Mouse (Mus musculus): ENCODE data around the gene Gm10192. TPM values are rescaled to one million over a fixed set of nuclear protein-coding genes. Genes with fewer than 3 reads are reported as not detected.

The Gm10192 gene
- polyA plus RNA-seq, 1 experiment from 2014 or later = not detected

DNA sequence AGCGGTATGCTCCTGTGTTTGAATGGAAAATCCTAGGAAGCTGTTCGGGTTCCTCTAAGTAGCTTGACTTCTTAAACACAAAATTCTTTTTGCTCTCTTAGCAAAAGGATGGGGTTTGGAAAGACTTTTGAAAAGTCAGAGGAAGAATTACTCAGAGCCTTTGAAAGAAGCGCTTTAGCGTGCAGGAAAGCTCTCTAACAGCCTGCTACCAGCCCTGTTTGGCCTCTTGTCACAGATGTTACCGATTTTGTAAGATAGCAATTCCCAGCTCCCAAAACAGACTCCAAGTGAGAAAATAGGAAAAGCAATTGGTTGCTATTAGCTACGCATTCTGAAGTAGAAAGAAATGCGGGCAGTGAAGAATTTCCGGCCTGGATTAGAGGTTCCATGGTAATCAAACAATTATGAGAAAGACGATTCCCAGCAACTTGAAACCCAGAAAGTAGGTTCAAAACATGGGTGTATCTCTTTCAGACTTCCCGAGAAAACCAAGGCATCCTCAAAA is 26.1 kb downstream of the Gm10192 start:
- 67% methylated on average over 10 of the region's 10 CpGs for WGBS
- Histone ChIP-seq H3K9me3 (ENCODE audit: control insufficient read depth, low read length) (no peaks in the 10 kb centered on the region), H3K27me3 (ENCODE audit: control insufficient read depth, insufficient read depth, low read length) (no peaks in the 10 kb centered on the region), H3K4me1 (ENCODE audit: control insufficient read depth, insufficient read depth, low read length) (no peaks in the 10 kb centered on the region), H3K36me3 (ENCODE audit: control insufficient read depth, insufficient read depth, low read length) (no peaks in the 10 kb centered on the region), H3K9ac (ENCODE audit: low read depth, low read length) (no peak overlapping the region), H3K4me2 (replicated peaks; ENCODE audit: low read depth, low read length) (no peak overlapping the region), H3K4me3 (ENCODE audit: low read length) (no peak overlapping the region), H3K27ac (ENCODE audit: low read depth, low read length) (no peak overlapping the region)
- no peak for ATAC-seq (ENCODE audit: low FRiP score, low TSS enrichment)

DNA sequence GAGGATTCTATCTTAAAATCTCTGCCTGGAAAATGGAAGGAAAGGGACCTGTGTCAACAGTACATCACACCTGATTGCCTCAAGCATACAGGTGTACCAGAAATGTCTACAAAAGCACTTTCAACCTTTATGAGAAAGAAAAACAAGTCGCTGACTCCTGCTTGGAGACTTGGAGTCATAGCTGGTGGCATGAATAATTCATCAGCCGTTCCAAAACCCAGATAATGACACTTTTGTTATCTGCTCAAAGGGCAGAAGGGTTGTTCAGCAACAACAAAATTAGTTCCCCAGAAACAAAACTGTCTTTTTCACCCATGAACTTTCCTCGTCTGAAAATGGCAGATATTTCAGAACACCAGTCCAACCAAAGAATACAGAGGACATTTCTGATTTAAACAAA is 26.9 kb downstream of the Gm10192 start:
- Histone ChIP-seq H3K9ac (ENCODE audit: low read depth, low read length) (no peak overlapping the region), H3K4me1 (ENCODE audit: control insufficient read depth, insufficient read depth, low read length) (no peaks in the 10 kb centered on the region), H3K27me3 (ENCODE audit: control insufficient read depth, insufficient read depth, low read length) (no peaks in the 10 kb centered on the region), H3K4me2 (replicated peaks; ENCODE audit: low read depth, low read length) (no peak overlapping the region), H3K36me3 (ENCODE audit: control insufficient read depth, insufficient read depth, low read length) (no peaks in the 10 kb centered on the region), H3K4me3 (ENCODE audit: low read length) (no peak overlapping the region), H3K9me3 (ENCODE audit: control insufficient read depth, low read length) (no peaks in the 10 kb centered on the region), H3K27ac (ENCODE audit: low read depth, low read length) (no peak overlapping the region)
- ATAC-seq (ENCODE audit: low FRiP score, low TSS enrichment) = no peak
- WGBS = 58% methylated on average over 3 of the region's 3 CpGs

DNA sequence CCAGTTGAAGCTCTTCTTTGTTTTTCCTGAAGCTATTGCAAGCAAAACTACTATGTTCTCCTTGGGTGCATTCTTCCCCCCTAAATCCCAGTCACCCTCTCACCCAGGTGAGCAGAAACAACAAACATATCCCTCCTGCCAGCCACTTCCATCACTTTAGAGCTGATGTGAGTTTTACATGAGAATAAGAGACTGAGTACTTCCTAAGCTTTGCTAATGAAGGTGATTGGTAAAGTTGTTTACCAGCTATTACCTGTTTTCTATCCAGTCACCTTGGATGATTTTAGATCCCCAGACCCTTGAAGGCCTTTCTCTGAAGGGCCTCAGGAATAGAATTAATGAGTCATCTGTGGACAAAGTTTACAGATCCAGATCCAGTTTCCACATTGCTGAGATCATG is 29.4 kb downstream of the Gm10192 start:
- no peak overlapping the region for H3K27ac ChIP-seq (ENCODE audit: low read depth, low read length)
- H3K36me3 ChIP-seq (ENCODE audit: control insufficient read depth, insufficient read depth, low read length) = no peaks in the 10 kb centered on the region
- H3K4me1 ChIP-seq (ENCODE audit: control insufficient read depth, insufficient read depth, low read length) = no peaks in the 10 kb centered on the region
- no peaks in the 10 kb centered on the region for H3K27me3 ChIP-seq (ENCODE audit: control insufficient read depth, insufficient read depth, low read length)
- H3K4me2 ChIP-seq (replicated peaks; ENCODE audit: low read depth, low read length) = no peak overlapping the region
- H3K4me3 ChIP-seq (ENCODE audit: low read length) = no peak overlapping the region
- no peak for ATAC-seq (ENCODE audit: low FRiP score, low TSS enrichment)
- no peaks in the 10 kb centered on the region for H3K9me3 ChIP-seq (ENCODE audit: control insufficient read depth, low read length)
- no peak overlapping the region for H3K9ac ChIP-seq (ENCODE audit: low read depth, low read length)

DNA sequence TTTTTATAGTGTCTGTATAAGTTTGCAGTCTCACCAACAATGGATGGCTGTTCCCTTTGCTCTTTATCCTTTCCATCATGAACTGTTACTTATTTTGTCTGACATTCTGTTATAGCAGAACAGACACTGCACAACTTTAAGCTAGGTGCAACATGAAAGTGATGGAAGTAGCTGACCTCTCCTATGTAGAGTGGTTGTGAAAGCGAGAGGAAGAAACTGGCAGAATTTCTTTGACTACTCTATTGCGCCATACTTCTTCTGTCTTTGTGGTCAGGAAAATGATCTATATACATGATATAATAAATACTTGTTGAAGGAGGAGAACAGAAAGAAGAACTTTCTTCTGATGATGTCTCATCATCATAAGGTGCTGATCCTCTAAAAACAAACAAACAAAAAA is 40.5 kb downstream of the Gm10192 start:
- no peak for ATAC-seq (ENCODE audit: low FRiP score, low TSS enrichment)

More for the DNA sequence above, 40.5 kb downstream of the Gm10192 start:
- Histone ChIP-seq H3K27me3 (ENCODE audit: control insufficient read depth, insufficient read depth, low read length) (no peaks in the 10 kb centered on the region), H3K9me3 (ENCODE audit: control insufficient read depth, low read length) (no peaks in the 10 kb centered on the region), H3K36me3 (ENCODE audit: control insufficient read depth, insufficient read depth, low read length) (no peaks in the 10 kb centered on the region), H3K4me1 (ENCODE audit: control insufficient read depth, insufficient read depth, low read length) (no peaks in the 10 kb centered on the region), H3K4me2 (replicated peaks; ENCODE audit: low read depth, low read length) (no peak overlapping the region), H3K27ac (ENCODE audit: low read depth, low read length) (no peak overlapping the region), H3K9ac (ENCODE audit: low read depth, low read length) (no peak overlapping the region), H3K4me3 (ENCODE audit: low read length) (no peak overlapping the region)
- 90% methylated on average over 2 of the region's 2 CpGs for WGBS

Measured in kidney, embryonic 14.5 days (tissue).